Mouse (Mus musculus): Measurements from ENCODE around the gene Spon1.

Spon1 gene

DNA sequence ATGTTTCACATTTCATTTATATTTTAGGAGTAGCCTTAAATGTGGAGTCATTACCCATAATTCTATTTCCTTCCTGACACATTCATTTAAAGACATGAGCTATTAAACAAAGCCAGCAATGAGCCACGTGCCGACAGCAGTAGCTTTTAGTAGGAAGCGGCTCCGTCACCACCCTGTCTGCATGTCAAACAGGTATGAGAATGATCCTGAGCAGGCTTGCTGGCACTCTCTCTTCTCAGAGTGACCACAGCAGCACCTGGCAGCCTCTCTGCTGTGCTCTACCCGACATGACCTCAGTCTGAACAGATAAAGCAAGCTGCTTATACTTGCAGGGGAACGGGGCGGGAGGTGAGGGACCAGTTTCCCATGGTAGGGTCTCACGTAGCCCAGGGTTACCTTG is 297.7 kb downstream of the Spon1 start:
- DNase-seq (ENCODE audit: low spot score), result peak; percentile 34

DNA sequence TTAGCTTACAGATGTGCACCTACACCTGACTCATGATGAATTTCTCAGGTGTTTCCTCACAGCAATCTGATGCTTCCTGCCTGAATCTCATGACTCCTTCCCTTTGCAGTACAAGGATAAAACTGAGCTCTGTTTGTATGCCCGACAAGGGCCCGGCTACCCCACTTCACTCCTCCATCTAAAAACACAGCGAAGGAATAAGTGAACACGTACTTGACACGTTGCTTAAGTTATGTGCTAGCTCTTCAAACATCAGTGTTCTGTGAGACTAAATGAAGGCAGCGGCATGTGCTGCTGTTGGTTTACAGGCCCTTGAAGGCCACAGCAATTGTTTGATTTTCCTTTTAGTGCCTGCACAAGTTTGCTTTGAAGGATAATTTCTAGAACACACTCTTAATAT is 298.2 kb downstream of the Spon1 start:
- DNase-seq (ENCODE audit: low spot score), result no peak

DNA sequence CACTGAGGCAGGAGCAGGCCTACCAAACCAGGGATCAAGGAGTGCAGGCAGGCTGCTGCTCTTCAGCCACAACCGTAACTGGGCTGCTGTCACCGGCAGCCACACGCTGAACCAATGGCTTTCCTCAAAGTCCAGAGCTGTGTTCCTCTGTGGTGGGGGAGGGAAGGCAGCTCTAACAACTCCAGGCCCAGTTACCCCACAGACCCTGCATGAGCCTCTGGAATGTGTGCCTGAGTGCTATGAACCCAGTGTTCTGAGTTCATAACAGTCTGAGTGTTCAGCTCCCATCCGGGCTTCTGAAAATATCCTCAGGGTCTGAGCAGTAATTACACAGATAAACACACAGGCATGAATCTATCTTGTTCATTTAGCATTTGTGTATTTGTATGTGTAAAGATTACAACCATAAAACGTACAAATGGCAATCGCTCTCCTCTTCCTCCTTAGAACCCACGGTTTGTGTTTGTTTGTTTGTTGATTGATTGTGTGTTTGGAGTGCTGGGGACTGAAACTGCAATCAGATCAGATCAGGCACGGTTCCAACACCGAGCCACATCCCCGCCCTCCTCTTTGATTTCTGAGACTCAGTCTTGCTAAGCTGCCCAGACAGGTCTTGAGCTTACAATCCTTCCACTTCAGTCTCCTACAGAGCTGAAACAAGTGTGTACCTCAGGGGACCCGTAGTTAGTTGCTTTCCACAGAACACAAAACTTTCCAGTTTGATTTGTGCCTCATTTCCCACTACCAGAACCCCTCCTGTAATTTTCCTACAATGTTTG is 299.8 kb downstream of the Spon1 start:
- peak; percentile 69 for DNase-seq (ENCODE audit: low spot score)

DNA sequence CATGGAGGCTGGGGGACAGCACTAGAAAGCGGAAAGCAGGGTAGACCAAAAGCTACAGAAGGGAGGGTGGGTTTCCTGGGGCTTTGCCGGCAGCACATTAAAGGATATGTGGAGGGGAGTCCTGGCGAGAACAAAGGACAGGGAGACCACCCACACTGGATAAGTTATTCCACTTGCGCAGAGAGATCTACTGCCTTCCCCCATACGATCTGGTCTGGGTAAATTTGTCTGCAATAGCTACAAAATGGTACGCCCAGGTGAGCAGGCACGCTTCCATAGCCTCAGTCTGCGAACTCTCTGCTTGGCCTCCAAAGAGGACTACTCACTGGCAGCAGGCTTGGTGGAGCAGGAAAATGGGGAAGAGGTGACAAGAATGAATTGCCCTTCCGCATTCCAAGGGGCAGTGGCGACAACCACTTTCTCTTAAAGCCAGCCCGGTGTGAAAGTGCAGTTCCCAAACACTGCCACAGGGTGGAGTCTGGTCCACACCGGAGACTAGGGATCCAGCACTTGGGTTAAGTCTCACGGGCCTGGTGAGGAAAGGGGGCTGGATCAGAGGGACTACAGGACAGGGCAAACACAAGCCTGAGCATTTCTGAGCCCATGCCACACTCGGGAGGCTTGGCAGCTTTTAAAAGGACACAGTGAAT is 300.9 kb downstream of the Spon1 start:
- DNase-seq (ENCODE audit: low spot score), result peak; percentile 89

DNA sequence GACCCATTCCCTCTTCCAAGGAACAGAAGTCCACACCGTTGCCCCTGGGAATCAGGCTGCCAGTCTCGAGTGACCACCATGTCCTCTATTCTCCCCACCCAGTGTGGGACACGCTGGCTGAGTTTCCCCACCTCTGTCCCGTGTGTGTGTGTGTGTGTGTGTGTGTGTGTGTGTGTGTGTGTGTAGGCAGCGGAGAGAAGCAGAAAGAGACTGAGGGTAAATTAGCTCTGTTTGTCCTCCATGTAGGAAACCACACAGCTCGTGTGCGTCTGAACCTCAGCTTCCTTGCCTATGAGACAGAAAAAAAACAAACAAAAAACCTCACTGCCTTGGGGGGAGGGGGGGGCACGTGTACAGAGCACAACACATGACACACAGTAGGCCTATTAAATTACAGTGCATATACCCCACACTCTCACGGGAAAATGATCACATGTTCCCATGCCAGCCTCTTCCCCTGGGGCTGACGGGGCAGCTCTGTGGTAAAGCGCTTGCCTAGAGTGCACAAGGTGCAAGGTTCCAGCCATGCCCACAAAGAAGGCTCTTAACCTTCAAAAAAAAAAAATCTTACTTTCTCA is 303.2 kb downstream of the Spon1 start:
- DNase-seq (ENCODE audit: low spot score), result no peak

DNA sequence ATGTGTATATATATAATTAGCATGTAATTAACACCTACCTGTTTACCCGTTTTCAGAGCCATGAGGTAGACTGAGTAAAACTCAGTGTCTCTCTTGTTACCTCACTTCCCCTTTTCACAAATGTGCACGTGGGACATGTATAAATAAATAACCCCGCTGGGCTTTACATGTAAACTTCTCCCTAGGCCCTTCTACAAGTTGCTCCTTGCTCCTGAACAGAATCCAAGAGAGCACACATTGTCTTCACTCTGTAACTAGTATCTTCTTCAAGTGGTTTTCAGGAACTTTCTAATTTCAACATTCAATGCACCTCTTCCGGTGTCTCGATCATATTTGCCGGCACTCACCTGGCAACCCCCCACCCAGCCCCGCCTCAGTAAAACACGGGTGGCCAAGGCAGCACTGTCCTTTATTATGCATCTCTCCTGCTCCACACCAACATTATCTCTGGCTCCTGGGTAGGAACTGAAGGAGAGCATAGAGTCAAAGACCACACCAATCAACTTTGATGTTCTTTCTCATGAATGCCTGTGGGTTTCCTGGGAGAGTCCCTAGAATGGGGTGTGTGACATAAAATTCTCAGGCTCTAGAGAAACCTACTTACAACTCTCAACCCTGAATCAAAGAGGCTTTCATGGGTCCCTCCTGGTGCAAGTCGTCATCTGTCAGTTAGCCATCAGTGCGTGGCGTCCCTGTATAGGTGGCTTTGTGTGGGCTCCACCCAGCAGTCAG is 304.1 kb downstream of the Spon1 start:
- DNase-seq (ENCODE audit: low spot score), result no peak

DNA sequence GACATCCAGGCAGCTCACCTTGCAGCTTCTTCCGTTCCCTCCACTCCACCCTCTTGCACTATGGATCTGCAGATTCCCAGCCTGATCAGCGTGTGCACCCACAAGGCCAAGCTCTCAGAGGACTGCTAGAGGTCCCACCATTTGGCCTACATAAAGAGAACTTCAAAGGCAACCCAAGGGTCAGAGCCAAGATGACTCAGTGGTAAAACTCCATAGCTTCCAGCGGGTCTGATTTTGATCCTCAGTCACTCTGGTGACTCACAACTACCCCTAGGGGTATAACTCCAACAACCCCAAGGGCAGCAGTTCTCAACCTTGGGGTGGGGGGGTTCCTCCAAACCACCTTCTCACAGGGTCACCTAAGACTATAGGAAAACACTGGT is 304.7 kb downstream of the Spon1 start:
- DNase-seq (ENCODE audit: low spot score), result no peak

DNA sequence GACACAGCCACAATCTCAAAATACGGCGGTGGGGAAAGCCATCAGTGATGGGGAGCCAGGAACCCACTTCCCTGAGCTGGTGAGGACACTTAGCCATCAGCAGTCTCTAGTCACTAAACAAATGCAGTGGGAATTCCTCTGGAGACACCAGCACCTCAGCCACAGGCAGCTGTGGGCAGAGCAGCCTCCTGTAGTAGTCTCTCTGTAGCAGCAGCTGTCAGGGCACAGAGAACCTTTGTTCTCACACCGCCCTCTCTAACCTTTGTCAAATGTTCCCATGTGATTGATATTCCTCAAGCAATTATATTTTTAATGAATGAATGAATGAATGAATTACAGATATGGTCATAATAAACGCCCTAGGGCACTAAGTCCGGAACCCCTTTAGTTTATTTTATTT is 305.6 kb downstream of the Spon1 start:
- no peak for DNase-seq (ENCODE audit: low spot score)

DNA sequence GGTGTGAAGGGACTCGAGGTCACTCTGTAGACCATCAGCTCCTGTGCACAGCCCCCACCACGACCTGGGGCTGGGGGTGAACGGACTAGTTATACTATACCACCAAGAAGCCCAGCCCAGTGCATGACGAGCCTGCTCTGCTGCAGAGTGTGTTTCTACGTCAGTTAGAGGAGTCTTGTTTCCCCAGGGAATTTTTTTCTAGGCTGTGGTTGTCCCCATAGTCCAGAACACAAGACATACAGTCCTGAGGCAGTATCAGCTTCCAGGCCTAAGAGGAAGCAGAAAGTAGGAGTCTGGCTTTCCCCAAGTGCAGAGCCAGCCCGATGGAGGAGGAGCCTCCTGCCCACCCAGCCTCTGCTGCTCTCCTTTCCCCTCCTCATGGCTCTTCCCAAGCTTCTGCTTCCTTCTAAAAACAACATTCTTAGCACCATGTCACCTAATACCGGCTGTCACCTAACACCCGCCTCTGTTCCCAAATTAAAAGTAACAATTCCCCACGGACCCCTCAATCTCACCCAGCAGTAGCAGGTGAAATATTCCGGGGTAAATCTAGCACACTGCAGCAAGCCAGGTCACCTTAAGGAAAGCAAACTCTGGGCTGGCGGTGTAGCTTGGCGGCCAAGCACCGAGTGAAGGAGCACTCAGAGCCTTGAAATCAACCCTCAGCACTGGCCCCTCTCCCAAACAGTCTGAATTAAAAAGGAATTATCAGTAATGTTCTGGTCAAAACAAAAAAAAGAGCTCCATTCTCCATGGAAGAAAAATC is 306.2 kb downstream of the Spon1 start:
- no peak for DNase-seq (ENCODE audit: low spot score)

DNA sequence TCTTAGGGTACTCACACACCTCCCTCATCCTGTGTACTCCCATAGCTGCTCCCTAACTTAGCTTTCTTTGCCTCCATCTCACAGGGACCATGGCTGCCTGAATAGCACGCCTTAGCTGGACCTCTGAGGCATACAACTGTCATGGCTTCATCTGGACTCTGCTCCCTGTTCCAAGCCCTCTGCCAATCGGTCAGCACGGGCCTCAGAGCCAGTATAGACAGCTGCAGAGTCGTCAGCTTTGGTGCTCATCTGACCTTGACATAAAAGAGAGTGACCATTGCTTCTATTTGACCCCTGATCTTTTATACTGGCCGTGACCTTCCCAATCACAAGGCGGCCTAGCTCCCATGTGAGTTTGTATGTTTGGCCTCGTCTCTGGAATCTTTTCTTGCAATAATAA is 308.3 kb downstream of the Spon1 start:
- no peak for DNase-seq (ENCODE audit: low spot score)

DNA sequence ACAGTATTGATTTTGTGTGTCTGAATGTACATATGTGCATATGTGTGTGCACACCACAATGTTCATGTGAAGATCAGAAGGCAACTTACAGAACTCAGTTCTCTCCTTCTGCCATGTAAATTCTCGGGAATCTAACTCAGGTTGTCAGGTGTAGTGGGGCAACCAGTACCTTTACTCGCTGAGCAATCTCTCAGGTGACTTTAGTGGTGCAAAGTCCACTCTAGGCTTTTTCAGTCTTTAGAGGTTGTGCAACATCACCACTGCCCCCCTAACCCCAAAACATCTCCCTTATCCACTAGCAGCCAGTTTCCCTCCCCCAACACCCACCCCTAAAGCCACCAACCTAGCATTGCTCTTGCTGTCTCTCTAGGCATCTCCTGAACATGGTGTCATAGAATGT is 308.8 kb downstream of the Spon1 start:
- DNase-seq (ENCODE audit: low spot score), result no peak

DNA sequence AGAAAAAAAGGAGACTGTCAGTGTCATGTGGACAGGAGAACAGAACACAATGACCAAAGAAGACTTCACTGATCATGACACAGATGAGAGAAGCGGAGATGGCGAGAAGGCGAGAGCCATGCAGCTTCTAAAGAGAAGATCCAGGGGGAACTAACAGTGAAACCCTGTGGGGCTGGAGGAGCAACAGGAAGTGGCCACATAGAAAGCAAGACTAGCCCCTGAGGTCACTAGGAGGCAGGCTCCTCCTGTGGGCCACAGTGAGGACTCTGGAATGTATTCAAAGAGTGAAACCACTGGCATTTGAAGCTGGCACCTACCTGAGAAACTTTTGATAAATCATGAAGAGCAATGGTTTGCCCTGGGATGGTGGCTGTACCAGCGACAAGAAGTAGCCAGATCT is 313.5 kb downstream of the Spon1 start:
- DNase-seq (ENCODE audit: low spot score), result no peak

DNA sequence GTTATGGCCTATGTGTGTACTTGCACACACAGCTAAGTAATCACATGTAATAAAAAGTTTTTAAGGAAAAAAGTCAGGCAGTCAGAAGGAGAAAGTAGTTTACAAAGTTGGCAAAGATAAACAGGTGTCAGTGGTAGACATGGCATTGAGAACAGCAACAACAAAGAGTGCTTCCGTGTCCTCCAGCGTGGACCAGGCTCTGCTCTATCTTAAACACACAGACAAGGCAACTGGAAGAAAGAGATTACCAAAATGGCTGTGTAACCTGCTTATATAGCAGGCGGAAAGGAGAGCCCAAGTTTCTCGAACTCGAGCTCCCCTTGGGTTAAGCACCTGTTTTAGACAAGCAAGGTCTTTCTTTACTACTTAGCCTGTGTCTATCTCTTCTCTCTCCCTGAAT is 314.5 kb downstream of the Spon1 start:
- DNase-seq (ENCODE audit: low spot score), result no peak

DNA sequence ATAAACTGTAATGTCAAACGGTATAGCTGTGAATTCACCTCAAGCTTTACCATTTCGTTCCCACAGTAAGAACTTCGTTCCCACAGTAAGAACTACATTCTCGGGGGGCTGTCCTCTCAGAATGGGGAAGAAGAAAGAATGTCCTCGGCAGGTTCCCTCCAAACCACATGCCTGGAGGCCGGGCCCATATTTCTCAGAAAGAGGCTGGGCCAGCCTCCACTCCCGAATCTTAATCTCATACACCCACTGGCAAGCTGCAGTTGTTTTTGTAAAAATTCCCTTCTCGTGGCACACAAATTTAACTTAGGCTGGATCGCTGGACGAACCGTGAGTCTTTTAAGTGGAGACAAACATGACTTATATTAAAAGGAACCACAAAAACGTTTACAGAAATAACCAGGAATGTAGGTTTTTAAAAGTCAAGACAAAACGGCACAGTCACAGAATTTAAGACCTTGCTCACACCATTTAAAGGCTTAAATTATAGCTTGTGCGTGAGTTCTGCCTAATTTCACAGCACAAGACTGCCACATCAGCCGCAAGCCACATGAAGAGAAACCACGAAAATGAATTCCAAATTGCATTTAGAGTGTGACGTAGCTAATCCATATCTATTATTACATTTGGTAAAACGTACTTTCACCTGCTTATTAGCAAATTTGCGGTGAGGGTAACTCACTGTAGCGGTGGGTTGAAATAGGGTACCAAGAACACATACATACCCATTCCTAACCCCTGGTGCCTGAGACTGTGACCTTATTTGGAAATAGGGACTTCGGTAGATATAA is 316.0 kb downstream of the Spon1 start:
- DNase-seq (ENCODE audit: low spot score), result no peak

DNA sequence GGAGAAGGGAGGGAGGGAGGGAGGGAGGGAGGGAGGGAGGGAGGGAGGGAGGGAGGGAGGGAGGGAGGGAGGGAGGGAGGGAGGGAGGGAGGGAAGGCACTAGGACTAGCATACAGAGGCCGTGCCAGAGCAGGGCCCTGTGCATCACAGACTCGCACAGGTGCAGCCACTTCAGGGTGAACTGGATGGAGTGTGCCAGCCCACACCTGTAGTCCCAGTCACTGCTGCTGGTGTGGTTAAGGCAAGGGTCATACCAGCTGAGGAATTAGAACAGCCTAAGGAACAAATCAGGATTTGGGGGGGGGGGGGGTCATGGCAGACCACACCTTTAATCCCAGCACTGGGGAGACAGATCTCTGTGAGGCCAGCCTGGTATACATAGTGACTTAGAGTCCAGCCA is 317.3 kb downstream of the Spon1 start:
- no peak for DNase-seq (ENCODE audit: low spot score)

DNA sequence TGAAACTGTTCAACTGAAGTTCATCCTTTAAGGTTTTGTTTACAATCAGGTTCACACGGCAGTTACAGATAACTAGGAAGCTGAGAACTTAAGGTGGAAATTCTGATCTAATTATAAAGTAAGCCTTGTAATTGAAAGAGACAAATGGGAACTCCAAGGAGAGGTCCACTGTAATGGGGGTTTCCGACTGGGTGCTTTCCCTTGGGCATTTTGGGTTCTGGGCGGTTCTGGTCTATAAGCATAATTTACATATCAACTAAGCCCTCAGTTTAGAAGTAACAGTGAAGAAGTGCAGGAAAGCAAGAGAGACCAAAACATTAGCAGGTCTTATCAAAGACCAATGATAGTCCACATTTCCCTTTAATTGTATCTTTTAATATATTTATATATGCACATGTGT is 318.0 kb downstream of the Spon1 start:
- no peak for DNase-seq (ENCODE audit: low spot score)

DNA sequence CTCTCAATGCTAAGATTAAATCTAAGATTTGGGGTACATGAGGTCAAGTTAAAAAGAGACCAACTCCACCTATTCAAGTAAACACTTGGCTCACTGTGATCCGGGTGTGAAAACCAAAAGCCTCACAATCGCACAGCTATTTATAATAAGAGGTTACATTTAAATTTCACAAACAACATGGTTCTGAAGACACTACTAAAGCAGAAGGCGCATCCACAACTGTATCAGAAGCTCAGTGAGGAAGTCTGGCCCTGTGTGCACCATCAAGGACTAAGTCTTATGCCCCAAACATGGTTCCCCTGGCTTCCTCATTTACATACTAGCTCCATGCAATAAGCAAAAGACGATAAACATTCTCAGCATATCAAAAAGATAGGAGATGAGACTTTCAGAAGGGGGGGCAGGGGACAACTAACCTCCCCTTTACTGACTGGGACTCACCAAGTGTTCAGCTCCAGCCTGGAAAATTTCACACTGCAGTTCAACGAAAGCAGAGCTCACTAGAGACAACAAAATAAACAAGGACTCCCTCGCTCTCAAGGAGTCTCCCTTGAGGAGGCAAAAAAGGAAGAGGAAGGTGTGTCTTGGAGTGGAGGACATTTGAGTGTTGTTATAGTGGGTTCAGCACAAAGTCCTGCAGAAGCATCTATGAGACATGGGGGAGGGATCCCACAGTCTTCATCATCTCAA is 320.4 kb downstream of the Spon1 start:
- no peak for DNase-seq (ENCODE audit: low spot score)

DNA sequence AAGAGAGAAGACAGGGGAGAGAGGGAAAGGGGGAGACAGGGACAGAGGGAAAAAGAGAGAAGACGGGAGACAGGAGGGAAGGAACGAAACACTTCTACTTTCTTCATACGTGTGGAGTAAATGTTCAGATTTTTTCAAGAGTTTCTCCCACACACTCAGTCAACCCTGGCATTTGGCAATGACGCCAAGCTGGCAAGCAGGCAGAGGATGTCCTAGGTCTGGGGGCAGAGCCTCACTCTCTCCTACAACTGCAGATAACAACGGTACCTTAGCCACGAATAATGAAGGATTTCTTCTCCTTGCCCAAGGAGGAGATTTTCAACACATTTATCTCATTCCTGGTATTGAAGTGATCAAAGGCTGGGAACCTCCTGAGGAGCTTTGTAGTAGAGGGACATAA is 321.5 kb downstream of the Spon1 start:
- no peak for DNase-seq (ENCODE audit: low spot score)

DNA sequence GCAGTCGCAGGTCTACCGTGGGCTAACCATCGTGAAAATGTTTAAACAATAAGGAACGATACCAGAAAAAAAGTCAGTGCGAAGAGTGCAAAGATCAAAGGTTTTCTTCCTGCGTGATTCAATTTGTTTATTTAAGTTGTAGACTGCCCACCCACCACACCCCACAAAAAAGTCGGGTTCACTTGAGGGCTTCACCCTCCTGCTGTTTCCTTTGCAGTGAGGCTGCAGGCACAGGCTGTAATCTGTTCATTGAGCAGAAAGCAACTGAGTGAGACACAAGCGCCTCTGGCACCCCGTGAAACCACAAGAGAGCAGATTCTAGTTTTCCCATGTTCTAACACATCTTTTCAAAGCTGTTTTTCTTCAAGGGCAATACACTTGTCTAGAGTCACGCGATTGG is 322.2 kb downstream of the Spon1 start:
- DNase-seq (ENCODE audit: low spot score), result no peak

DNA sequence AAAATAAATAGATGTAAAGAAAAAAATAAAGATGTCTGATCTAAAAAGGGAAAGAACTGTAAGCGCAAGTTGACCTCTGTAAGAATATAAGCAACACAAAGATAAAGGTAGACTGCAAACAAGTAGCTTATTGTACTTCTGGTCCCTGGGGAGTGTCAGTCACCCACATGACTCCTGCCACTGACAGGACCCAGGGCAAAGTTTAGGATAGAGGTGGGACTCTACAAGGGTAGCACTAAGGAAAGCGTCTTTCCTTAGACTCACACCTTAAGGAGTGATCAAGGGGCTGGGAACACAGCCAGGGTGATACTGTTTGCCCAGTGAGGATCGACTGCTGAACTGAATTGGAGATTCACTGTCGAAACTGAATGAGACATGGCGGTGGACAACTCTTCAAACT is 323.1 kb downstream of the Spon1 start:
- DNase-seq (ENCODE audit: low spot score), result no peak

DNA sequence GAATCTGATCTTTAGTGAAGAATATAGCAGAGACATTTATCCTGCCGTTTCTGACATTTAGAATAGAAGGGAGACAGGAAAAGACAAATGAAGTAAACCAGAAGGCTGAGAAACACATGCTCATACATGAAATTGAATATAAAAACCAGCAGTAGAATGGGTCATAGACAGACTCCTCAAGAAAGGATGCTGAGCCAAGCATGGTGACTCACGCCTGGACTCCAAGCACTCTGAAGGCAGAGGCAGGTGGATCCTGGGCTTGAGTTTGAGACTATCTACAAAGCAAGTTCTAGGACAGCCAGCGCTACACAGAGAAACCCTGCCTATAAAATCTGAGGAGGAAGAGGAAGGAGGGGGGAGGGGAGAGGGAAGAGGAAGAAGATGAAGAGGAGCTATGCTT is 324.4 kb downstream of the Spon1 start:
- no peak for DNase-seq (ENCODE audit: low spot score)

Measured in urinary bladder, postnatal 14 days (tissue).